Mouse (Mus musculus) left cerebral cortex, postnatal 10 days (tissue): ENCODE measurements around the gene Fads1. TPM values are rescaled to one million over a fixed set of nuclear protein-coding genes. Genes with fewer than 3 reads are reported as not detected.

Source experiments
- DNase-seq, 2 experiments: peaks; one replicate each; pipeline ENCODE4 v3.0.0; 2021 to 2022; ENCODE audit warnings: low spot score in 2 of 2, mixed read lengths in 1 of 2; ENCODE audit errors: extremely low spot score in 1 of 2
- intact Hi-C: fragments of 180-260 bp; cut with DNase I; formaldehyde crosslinking; loops from one replicate; pipeline ENCODE4 v1.15.1; 2025
- total RNA-seq, 2 experiments: library from RNA; stranded (reverse); gene quantifications; 2 replicates each; pipeline ENCODE4 v1.2.3; 2021

Fads1 gene
- total RNA-seq, 2 experiments from 2014 or later, result 157 to 167 TPM

GRCm38 (mm10) chr19:10198723-10199122, 16.0 kb downstream of the Fads1 start:
- intact Hi-C loops, result loop anchor here (5.0 kb wide), 1 partner anchor 196 kb away; the partner anchor contains the start of genes Best1 and Rab3il1
- peak; percentile 71 to 88 for DNase-seq

- no peak for DNase-seq
- intact Hi-C loops, result no loop called here
Observed at GRCm38 (mm10) chr19:10203146-10203847, 20.6 kb downstream of the Fads1 start.

GRCm38 (mm10) chr19:10203848-10204615, 21.3 kb downstream of the Fads1 start, which contains the start of the genes Tmem258 and Fen1:
Tmem258 (plus strand) TSS chr19:10204014.
Fen1 (minus strand) TSS chr19:10204169.
- intact Hi-C loops, result no loop called here
- DNase-seq, result peak; percentile 77 to 90

- intact Hi-C loops, result no loop called here
- DNase-seq, result no peak
Observed at GRCm38 (mm10) chr19:10204616-10205001, 21.9 kb downstream of the Fads1 start.

GRCm38 (mm10) chr19:10205051-10205450, 22.4 kb downstream of the Fads1 start:
- intact Hi-C loops, result no loop called here
- no peak for DNase-seq

GRCm38 (mm10) chr19:10208851-10209250, 26.2 kb downstream of the Fads1 start:
- no peak for DNase-seq
- intact Hi-C loops, result no loop called here

GRCm38 (mm10) chr19:10210885-10211284, 28.2 kb downstream of the Fads1 start:
- intact Hi-C loops, result no loop called here
- no peak for DNase-seq

- intact Hi-C loops, result no loop called here
- DNase-seq, result no peak
Observed at GRCm38 (mm10) chr19:10213796-10214471, 31.2 kb downstream of the Fads1 start.

GRCm38 (mm10) chr19:10216101-10216500, 33.4 kb downstream of the Fads1 start:
- intact Hi-C loops, result no loop called here
- DNase-seq, result no peak

GRCm38 (mm10) chr19:10219108-10219507, 36.4 kb downstream of the Fads1 start:
- intact Hi-C loops, result no loop called here
- peak in 1 of 2 experiments; percentile 60 for DNase-seq

- intact Hi-C loops, result no loop called here
Observed at GRCm38 (mm10) chr19:10219593-10219992, 36.9 kb downstream of the Fads1 start.

GRCm38 (mm10) chr19:10221585-10221984, 38.9 kb downstream of the Fads1 start:
- intact Hi-C loops, result no loop called here
- no peak for DNase-seq

More at GRCm38 (mm10) chr19:10219593-10219992, 36.9 kb downstream of the Fads1 start:
- DNase-seq, result no peak

GRCm38 (mm10) chr19:10222656-10223055, 40.0 kb downstream of the Fads1 start:
- intact Hi-C loops, result no loop called here
- DNase-seq, result no peak

- intact Hi-C loops, result no loop called here
- no peak for DNase-seq
Observed at GRCm38 (mm10) chr19:10223561-10223960, 40.9 kb downstream of the Fads1 start.

- DNase-seq, result no peak
- intact Hi-C loops, result no loop called here
Observed at GRCm38 (mm10) chr19:10224637-10225453, 42.2 kb downstream of the Fads1 start.

GRCm38 (mm10) chr19:10225767-10226166, 43.1 kb downstream of the Fads1 start:
- DNase-seq, result no peak
- intact Hi-C loops, result no loop called here

- DNase-seq, result no peak
- intact Hi-C loops, result no loop called here
Observed at GRCm38 (mm10) chr19:10231016-10231415, 48.3 kb downstream of the Fads1 start.

GRCm38 (mm10) chr19:10231871-10232270, 49.2 kb downstream of the Fads1 start:
- intact Hi-C loops, result no loop called here

More at GRCm38 (mm10) chr19:10231871-10232270, 49.2 kb downstream of the Fads1 start:
- no peak for DNase-seq
